Mouse (Mus musculus) left cerebral cortex, postnatal 36 days (tissue): Measurements from ENCODE around the gene Polr3k. TPM values are rescaled to one million over a fixed set of nuclear protein-coding genes. Genes with fewer than 3 reads are reported as not detected.

Experiments
- DNase-seq, 2 experiments: peaks; one replicate each; pipeline ENCODE4 v3.0.0; 2021 to 2022; ENCODE audit warnings: low spot score in 2 of 2, mixed read lengths in 1 of 2
- intact Hi-C: fragments of 180-260 bp; cut with DNase I; formaldehyde crosslinking; loops from one replicate; pipeline ENCODE4 v1.15.1; 2025
- total RNA-seq, 2 experiments: library from RNA; stranded (reverse); gene quantifications; 2 replicates each; pipeline ENCODE4 v1.2.3; 2021

Gene Polr3k
- 10 to 100 TPM; 29.1 to 31.2 TPM for total RNA-seq

GRCm38 (mm10) chr2:181863791-181864535, at the start of gene Polr3k:
Gene Polr3k, plus strand, starts transcription at chr2:181864337.
- intact Hi-C loops, result loop anchor here (10.0 kb wide), 1 partner anchor 89 kb away; no protein-coding TSS in a partner anchor

GRCm38 (mm10) chr2:181829032-181829650, 35.0 kb upstream of the Polr3k start:
- DNase-seq, result no peak
- intact Hi-C loops, result no loop called here

More at GRCm38 (mm10) chr2:181863791-181864535, at the start of gene Polr3k:
- peak; percentile 96 to 97 for DNase-seq

GRCm38 (mm10) chr2:181832745-181833144, 31.4 kb upstream of the Polr3k start:
- no peak for DNase-seq
- intact Hi-C loops, result loop anchor here (10.0 kb wide), 1 partner anchor 108 kb away; no protein-coding TSS in a partner anchor

- DNase-seq, result peak; percentile 92 to 93
- intact Hi-C loops, result loop anchor here (10.0 kb wide), 1 partner anchor 113 kb away; no protein-coding TSS in a partner anchor
Measured at GRCm38 (mm10) chr2:181837372-181838292, 26.5 kb upstream of the Polr3k start, which contains the start of gene Pcmtd2. Gene Pcmtd2, plus strand, starts transcription at chr2:181837854.

GRCm38 (mm10) chr2:181838293-181838680, 25.9 kb upstream of the Polr3k start:
- intact Hi-C loops, result loop anchor here (10.0 kb wide), 1 partner anchor 113 kb away; no protein-coding TSS in a partner anchor
- DNase-seq, result no peak

GRCm38 (mm10) chr2:181845709-181846394, 18.3 kb upstream of the Polr3k start:
- intact Hi-C loops, result no loop called here
- DNase-seq, result no peak

- intact Hi-C loops, result loop anchor here (10.0 kb wide), 1 partner anchor 90 kb away; no protein-coding TSS in a partner anchor
Measured at GRCm38 (mm10) chr2:181864536-181864860, 361 bp downstream of the Polr3k start.

GRCm38 (mm10) chr2:181866931-181867330, 2.8 kb downstream of the Polr3k start:
- peak; percentile 47 to 65 for DNase-seq
- intact Hi-C loops, result loop anchor here (1.0 to 10.0 kb wide), 2 partner anchors 92 to 145 kb away; no protein-coding TSS in a partner anchor

More at GRCm38 (mm10) chr2:181864536-181864860, 361 bp downstream of the Polr3k start:
- no peak for DNase-seq

GRCm38 (mm10) chr2:181871039-181871438, 6.9 kb downstream of the Polr3k start:
- intact Hi-C loops, result no loop called here
- no peak for DNase-seq

- no peak for DNase-seq
- intact Hi-C loops, result no loop called here
Measured at GRCm38 (mm10) chr2:181878903-181879302, 14.8 kb downstream of the Polr3k start.

- intact Hi-C loops, result no loop called here
- no peak for DNase-seq
Measured at GRCm38 (mm10) chr2:181883022-181883749, 19.0 kb downstream of the Polr3k start.

GRCm38 (mm10) chr2:181917861-181918260, 53.7 kb downstream of the Polr3k start:
- intact Hi-C loops, result loop anchor here (2.0 kb wide), 1 partner anchor 13 kb away; no protein-coding TSS in a partner anchor
- no peak for DNase-seq

- intact Hi-C loops, result no loop called here
- no peak for DNase-seq
Measured at GRCm38 (mm10) chr2:181918501-181918900, 54.4 kb downstream of the Polr3k start.

Other genes starting within 250 kb of the Polr3k start
- gene Gm29797, start 207.3 kb upstream of the Polr3k start, total RNA-seq, result under 1 TPM in 1 of 2 experiments, not detected in 1; 0.75 TPM
- 10 to 100 TPM; 11.3 to 14.7 TPM for gene Sox18, start 192.7 kb upstream of the Polr3k start, total RNA-seq
- gene Tcea2, start 184.0 kb upstream of the Polr3k start, total RNA-seq, result 10 to 100 TPM; 64.9 to 75.5 TPM
- 10 to 100 TPM; 32.7 to 36.0 TPM for gene Rgs19, start 170.4 kb upstream of the Polr3k start, total RNA-seq
- not detected for gene Lkaaear1, start 165.9 kb upstream of the Polr3k start, total RNA-seq
- gene Oprl1, start 149.3 kb upstream of the Polr3k start, total RNA-seq, result 10 to 100 TPM; 54.7 to 55.4 TPM
- 10 to 100 TPM; 11.7 to 29.5 TPM for gene Myt1, start 101.0 kb upstream of the Polr3k start, total RNA-seq
- gene Pcmtd2, start 26.5 kb upstream of the Polr3k start, total RNA-seq, result 10 to 100 TPM; 81.4 to 90.5 TPM
- not detected for gene Gm14496, start 126.8 kb downstream of the Polr3k start, total RNA-seq